Mouse (Mus musculus) T-helper 17 cell (primary cell): ENCODE measurements around the gene Myl7.
"Not testable (repeated sequence)": the region's sequence is repeated elsewhere in the genome, so short reads cannot be mapped to it uniquely, and the experiment has no call there.

Source experiments
- in situ Hi-C, 2 experiments: fragments of 300-600 bp; cut with MboI, MseI; formaldehyde crosslinking; loops; 1 replicate in 1 of 2; 2 replicates in 1 of 2; pipeline ENCODE4 v1.15.1; 2025; ENCODE audit warnings: high pct_unique_total_duplicates in 2 of 2

Myl7 gene

DNA sequence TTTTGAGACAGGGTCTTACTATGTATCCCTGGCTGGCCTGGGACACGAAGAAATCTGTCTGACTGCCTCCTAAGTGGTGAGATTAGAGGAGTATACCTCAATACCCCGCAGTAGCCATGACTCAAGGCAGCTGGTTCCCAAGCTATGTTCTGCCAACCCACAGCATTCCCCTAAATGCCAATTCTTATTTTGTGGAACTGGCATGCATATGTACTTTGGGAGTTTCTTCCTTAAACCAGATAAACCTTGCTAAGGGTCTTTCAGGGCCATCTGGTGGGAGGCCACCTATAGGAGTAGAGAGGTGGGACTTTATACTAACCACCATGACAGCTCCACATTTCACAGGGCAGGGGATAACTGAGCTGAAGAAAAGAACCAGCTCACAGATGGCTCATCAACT lies 5.3 kb upstream of the Myl7 start:
- in situ Hi-C loops = no loop called here

DNA sequence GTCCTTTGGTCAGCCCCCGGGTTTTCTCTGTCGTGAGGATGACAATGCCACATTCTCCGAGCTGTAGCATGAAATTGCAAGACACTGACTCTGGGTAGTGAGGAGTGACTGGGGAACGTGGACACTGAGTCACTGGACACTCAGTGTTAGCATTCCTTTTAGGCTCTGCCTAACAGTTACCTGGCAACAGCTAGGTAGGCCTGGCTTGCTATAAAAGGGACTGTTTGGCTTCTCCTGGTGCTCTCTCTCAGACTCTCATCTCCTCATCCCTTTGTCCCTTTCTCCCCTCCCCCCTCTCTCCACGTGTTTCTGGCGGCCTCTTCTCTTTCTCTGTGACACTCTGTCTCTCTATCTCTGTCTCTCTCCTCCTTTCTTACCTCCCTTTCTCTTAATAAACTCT lies 3.8 kb upstream of the Myl7 start:
- in situ Hi-C loops = no loop called here

DNA sequence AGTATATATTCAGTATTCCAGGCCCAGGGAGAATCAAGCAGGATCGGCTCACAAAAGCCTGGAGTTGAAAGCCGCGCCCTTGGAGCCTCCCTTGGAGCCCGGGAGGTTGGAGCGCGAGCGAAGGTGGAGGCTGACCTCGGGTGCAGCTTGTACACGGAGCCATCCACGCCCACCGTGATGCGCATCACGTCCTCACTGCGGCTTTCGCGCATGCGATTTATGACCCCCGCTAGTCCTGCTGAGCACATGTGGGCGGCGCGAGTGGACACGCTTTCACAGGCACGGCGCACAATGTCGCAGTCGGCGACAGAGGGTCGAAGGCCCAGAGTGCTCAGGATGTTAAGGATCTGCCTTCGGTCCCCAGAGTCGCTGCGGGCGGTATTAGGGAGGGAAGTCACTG lies 3.4 kb upstream of the Myl7 start:
- in situ Hi-C loops = no loop called here

DNA sequence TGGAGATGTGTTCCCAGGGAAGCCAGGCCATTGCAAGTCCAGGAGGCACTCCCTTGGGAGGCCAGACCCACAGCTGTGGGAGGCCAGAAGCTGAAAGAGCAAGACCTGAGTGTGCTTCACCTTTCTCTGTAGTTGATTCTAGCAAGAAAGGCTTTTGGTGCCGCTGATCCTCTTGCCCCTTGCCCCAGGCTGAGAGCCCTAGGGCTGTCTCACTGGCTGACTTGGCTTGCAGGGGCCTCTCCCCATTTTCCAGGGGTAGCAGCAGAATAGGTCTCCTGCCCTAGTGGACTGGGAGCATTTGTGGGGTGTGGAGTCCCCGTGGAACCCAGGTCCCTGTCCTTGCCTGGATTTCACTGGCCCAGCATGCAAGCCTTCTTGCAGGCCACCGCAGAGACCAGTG lies 2.7 kb upstream of the Myl7 start:
- in situ Hi-C loops = no loop called here

DNA sequence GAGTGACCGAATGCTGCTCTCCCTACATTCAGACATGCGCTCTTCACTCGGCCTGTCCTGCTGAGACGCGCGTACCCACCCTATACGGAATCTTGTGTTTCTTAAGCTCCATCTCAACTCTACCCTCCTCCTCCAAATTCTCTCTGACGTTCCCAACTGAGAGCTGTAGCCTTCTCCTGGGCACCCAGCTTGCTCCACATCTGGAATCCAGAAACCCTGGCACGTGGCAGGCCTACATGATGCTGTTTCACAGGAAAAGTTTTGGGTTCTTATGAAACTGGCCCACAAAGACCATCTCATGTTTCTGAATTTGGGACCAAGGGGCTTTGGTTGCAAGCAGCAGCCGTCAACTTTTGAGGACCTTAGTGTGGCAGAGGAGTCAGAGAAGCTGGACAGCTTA lies 704 bp upstream of the Myl7 start:
- in situ Hi-C loops = no loop called here

DNA sequence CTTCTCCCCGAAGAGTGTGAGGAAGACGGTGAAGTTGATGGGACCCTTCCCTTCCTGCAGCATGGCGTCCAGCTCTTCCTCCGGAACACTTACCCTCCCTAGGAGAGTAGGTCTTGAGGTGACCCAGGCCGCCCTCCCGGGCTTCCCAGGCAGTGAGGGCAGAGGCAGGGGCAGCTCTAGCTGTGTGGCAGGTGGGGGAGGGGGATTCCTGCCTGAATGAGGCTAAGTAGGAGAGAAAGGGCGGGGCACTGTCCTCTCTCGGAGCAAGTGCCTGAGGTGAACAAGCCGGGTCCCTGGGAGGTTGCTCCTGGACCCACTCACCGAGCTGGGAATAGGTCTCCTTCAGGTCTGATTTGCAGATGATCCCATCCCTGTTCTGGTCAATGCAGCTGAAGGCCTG lies 743 bp downstream of the Myl7 start:
- in situ Hi-C loops = no loop called here

DNA sequence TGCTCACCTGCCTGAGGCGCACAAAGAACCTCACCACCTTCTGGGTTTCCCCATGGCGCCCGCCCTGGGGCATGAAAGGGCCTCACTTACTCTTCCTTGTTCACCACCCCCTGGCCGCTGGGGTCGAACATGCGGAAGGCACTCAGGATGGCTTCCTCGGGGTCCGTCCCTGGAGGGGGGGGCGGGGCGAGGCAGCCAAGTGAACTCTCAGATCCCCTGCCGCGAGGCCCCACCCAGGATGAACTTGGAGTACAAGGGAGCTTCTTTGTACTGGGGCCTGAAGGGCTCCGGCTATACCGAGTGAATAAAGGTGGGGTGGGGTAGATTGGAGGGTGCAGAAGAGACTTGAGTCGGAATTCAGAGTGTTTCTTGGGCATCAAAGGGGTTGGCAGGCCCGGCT lies 1.4 kb downstream of the Myl7 start:
- in situ Hi-C loops = no loop called here

DNA sequence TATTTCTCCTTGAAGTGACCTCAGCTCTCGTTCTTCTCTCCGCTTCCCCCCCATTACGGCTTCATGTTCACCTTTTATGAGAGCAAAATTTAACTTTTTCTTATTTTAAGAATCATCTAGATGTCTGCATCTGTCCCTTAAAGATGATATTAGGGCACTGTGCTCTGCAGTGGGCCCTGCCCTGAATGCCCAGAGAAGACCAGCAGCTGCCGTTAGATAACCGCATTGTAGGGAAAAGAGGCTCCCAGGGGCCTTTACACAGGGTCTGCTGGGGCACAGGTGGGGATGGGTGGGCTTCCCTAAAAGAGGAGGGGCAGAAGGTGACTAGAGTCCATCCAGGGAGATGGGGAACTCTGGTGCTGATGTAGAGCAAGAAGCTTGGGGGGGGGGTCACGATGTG lies 4.8 kb downstream of the Myl7 start:
- in situ Hi-C loops = no loop called here

DNA sequence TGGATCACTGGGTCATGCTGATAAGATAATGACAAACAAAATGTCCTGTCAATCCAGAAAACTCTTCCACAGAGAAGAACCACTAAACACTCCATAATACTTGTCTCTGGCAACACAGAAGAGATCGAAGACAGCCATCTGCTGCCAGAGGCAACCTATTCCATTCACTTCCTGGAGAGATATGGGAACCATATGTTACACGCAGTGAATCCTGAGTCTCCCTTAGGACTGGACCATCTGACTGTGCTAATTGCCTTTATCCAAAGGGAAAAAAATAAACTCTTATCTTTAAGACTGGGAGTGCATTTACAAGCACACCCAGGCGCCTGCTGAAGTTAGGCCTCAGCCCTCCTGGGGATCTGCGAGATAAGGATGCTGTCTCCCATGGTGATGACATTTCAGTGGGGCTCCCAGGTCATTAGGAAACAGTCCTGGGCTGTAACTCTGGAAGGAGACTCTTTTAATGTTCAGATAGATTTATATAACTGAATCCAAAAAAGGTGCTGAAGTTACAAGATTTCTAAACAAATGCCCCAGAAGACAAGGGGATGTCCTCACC lies 5.7 kb downstream of the Myl7 start:
- in situ Hi-C loops = no loop called here

DNA sequence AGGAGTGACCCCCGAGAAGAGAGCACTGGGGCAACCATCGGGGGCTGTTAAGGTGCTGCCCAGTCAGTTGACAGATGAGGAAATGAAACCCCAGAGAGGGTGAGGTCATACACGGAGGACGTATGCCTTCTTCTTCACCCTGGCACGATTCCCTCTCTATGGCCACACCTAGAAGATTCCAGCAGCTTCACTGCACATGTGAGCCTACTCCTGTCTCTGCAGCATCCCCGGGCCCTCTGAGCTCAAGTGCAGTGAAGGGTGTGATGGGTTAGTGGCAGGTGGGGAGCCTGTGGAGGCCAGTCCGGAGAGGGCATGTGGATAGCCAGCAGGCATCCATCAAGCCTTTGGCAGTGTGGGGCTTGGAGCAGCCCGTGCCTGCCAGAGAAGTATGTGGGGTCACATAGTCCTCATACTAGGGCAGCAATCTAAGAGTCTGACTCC lies 6.4 kb downstream of the Myl7 start:
- in situ Hi-C loops = no loop called here

DNA sequence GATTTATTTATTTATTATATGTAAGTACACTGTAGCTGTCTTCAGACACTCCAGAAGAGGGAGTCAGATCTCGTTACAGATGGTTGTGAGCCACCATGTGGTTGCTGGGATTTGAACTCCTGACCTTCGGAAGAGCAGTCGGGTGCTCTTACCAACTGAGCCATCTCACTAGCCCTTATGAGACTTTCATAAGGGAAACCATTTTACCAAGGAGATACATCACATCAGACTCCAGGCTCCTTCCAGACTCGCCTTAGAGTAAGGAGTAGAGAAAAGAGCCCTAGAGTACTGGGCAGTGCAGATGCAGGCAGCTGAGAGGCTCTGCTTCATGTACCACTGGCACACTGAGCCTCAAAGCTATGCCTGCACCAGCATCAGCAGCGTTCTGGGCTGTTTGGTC lies 10.0 kb downstream of the Myl7 start:
- in situ Hi-C loops = not testable (repeated sequence)

DNA sequence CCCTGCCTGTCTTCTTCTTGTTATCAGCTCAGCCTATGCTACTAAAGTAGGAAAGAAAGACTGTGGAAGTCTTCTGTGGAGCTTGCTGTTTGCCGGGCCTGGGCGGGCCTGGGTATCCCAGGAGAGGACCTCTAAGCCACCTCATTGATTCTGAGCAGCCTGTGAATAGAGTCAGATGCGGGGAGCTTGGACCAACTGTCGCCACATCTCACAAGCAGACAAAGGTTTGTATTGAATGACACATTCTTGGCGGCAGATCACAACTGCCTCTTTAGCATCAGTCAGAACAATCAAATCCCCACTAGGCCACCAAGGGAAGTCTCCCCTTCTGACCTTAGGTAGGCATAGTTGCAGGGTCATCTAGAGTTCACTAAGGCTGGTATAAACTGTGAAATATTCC lies 11.3 kb downstream of the Myl7 start:
- in situ Hi-C loops = no loop called here

DNA sequence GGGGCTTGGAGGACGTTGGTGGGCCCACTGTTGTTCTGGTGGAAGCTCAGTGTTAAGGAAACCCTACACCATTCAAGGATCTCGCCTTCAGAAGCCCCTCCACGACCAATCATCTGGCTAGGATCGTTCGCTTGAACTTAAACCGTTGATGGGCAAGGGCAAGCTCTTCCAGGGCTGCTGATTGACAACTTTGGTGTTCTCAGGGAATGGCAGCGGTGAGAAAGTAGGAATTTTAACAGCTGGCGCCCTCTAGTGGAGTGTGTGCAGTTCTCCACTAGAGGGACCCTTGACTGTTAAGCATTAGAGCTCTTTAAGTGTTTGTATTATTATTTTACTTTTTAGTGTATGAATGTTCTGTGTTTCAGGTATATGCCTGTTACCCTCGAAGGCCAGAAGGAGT lies 12.4 kb downstream of the Myl7 start:
- in situ Hi-C loops = no loop called here

DNA sequence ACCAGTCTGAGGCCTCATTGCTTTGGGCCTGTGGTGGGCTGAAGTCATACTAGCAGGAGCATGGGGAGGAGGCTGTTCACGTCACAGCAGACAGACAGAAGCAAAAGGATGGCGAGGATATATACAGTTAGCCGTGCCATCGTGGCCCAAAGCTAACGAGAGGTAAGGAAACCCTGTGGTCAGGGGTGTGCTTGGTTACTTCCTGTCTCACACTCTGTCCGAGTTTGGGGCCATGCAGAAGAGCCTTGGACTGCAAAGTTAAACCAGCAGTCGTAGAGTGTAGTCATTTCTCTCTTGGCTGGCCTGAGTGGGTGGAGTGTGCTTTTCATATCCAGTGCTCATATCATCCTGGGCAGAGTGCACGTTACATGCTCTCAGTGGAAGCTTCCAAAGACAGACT lies 16.1 kb downstream of the Myl7 start:
- in situ Hi-C loops = no loop called here

DNA sequence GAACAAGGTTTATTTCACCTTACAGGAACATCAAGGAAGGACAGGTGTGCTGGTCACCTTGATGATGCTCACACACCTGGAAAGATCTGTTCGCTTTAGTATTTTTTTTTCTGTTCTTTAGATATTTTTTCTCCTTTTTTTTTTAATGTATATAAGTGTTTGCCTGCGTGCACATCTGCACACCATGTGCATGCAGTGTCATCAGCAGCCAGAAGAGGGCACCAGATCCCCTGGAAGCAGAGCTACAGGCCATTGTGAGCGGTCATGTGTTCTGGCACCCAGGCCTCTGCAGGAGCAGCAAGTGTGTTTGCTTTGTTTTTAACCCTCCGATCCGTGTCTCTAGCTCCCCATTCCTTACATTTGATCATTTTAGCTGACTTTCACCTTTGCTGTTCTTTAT lies 18.7 kb downstream of the Myl7 start:
- in situ Hi-C loops = no loop called here

DNA sequence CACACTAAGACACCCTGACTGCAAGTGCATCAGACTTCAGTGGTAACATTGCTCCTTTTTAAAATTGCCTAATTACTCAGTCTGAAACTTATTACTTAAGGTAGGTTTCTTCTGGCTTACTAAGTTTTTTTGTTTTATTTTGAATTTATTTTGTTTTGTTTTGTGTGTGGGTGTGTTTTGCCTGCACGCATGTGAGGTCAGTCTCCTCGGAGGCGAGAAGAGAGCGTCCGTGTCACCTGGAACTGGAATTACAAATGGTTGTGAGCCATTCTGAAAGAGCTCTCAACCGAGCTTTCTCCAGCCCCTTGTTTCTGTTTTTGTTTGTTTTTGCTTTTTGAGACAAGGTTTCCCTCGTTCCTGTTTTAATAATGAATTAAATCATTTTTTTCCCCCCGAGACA lies 19.9 kb downstream of the Myl7 start:
- in situ Hi-C loops = no loop called here

DNA sequence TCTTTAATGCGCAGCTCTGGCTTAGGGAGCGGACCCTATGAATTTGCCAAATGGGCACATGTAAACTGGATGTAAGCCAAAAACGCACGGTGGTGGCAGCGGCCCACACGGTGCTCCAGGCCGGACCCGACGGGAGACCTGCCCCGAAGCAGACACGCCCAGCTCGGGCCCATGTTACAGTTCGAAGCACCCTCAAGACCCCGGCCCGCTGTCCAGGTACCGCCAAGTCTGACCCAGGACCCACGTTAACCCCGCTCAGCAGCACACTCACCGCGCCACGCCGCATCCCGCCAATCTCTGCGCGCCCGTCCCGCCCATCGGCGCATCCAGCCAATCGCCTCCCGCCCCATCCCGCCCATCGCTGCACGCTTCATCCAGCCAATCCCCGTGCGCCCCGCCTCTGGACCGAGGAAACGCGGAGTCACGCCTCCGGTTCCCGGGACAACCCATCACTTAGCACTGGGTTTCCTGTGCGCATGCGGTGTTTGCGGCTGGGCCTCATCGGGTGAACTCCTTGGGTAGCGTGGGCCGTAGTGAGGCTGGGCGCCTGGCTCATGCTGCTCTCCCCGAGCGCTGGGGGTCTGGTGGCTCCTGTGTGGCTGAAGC lies 20.6 kb downstream of the Myl7 start, which contains the start of gene Pold2:
Gene Pold2, minus strand, starts transcription at position 372 of the 606 bp plus-strand sequence.
- in situ Hi-C loops = no loop called here

DNA sequence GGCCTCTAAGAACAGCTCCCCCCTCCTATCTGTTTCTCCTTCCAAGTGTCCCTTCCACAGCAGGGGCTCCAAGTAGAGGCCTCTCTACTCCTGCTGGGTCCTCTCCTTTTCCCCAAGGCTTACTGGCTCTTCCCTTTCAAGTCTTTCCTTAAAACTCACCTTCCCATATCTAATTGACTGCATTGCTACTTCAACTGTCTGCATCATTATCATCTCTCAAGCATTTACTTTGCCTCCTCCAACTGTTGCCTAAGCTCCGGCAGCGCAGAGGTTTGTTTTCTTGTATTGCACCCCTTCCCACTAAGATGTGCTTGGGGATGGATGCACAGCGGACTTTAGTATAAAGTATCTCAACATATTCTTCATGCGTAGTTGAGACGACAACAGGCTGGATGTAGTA lies 21.2 kb downstream of the Myl7 start:
- in situ Hi-C loops = no loop called here

DNA sequence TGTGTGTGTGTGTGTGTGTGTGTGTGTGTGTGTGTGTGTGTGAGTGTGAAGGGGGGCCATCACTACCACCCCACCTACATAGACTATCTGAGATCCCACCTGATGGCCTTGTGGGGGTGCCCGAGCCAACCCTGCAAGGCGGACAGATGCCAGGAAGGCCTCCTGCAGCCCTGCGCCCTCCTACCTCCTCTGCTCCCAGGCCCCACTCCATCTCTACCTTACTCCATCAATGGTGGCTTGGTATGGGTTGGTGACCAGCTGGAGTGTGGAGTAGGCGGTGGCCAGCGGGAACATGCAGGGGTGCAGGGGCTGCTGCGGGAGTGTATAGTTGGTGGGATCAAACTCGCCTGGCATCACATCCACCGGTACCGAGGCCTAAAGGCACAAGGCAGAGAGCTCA lies 25.4 kb downstream of the Myl7 start:
- in situ Hi-C loops = no loop called here

DNA sequence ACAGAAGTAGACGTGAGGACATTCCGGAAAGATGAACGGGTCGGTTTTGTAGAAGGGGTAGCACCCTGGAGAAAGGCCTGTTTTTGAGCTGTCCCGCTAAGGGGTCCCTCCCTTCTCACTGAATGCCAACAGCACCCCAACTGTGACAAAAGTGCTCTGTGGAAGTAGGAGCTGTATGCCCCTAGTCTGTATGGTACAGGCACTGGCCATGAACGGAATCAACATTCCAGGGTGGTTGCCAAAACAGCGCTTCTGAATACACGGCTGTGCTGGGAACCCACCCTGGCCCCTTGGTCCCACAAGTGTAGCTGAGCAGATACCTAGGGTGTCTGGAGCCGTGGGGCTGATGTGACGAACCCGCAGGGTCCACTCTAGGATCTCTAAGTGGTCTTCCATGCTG lies 25.9 kb downstream of the Myl7 start:
- in situ Hi-C loops = no loop called here

DNA sequence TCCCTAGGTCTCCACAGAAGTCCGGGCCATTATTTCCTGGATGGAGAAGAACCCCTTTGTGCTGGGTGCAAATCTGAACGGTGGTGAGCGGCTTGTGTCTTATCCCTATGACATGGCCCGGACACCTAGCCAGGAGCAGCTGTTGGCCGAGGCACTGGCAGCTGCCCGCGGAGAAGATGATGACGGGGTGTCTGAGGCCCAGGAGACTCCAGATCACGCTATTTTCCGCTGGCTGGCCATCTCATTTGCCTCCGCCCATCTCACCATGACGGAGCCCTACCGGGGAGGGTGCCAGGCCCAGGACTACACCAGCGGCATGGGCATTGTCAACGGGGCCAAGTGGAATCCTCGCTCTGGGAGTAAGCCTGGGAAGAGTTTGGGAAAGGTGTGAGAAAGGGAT lies 28.5 kb downstream of the Myl7 start:
- in situ Hi-C loops = no loop called here

DNA sequence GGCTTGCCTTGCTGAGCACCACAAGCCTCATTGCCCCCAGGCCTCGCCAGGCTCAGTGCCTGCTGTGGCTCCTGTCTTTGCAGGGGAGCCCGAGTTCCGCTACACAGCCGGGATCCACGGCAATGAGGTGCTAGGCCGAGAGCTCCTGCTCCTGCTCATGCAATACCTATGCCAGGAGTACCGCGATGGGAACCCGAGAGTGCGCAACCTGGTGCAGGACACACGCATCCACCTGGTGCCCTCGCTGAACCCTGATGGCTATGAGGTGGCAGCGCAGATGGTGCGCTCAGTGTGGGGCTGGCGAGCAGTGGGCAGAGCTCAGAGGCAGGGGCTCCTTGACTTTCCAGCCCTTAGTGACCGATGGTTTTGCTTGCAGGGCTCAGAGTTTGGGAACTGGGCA lies 29.3 kb downstream of the Myl7 start:
- in situ Hi-C loops = no loop called here

DNA sequence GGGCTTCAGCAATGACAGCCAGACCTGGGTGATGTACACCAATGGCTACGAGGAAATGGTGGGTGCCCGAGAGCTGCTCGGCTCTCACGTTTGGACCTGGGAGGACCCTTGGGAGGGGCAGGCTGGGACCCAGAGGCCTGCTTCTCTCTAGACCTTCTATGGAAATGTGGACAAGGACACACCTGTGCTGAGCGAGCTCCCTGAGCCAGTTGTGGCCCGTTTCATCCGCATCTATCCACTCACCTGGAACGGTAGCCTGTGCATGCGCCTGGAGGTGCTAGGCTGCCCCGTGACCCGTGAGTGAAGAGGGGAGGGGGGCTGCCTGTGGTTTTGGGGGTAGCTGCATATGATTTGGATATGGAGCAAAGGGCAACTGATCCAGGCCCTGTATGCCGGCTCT lies 30.3 kb downstream of the Myl7 start:
- in situ Hi-C loops = no loop called here

DNA sequence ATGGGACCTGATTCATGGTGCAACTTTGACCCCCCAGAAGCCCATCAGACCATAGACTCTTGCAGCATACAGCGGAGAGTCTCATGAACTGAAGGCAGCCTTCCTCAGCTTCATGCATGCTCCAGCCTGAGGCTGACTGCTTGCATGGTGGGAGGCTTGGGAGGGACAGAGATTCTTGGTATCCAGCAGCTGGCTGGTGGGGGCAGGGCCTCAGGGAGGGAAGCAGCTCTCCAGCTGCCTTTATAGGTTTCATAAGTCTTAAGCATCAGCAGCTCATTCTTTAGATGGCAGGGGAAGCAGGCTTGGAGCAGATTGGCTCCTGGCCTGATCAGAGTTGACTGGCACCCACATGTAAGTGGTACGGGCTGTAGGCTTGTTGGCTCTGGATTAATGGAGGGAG lies 31.4 kb downstream of the Myl7 start:
- in situ Hi-C loops = no loop called here
